24 mouse cellular contexts compared by ENCODE assay signal in the genomic region with DNA sequence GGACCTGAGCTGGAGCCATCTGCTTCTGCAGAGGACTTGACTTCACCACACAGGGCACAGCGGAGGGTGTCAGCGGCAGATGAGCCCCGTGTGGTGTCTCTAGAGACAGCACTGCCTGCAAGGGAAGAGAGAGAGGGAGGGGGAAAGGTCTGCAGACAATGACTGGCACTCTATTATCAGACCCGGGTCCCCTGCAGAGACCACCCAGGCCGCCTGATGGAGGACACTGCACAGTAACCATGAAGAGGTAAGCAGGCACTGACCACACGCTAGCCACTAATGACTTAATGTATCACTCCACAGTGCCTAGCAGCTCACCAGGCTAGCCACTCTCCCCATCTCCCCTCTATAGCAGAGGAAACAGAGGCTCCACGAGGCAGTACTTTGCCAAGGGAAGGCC. TPM values are rescaled to one million over a fixed set of nuclear protein-coding genes. Genes with fewer than 3 reads are reported as not detected.
DNase-seq lines count a peak whose midpoint lies in the region; ATAC-seq and TF ChIP-seq lines count a peak whose summit lies in the region.
"Had no signal": no experiment of that assay in that cellular context is flagged by ENCODE, and none has a peak within 500 bp of the region (broad histone marks: within the 10 kb centered on the region; RNA-seq: fewer than 3 reads in every experiment).

No protein-coding gene starts in this region.

- H3K4me3 ChIP-seq in hindbrain, embryonic 16.5 days (ENCODE audit: low read length): no peak overlapping the region
- H3K4me3 ChIP-seq in hindbrain, embryonic 12.5 days: no peak overlapping the region
- no peak overlapping the region for H3K4me3 ChIP-seq in midbrain, embryonic 10.5 days
- no peak overlapping the region for H3K4me3 ChIP-seq in midbrain, postnatal 0 days (ENCODE audit: low read depth, low read length)
- H3K4me3 ChIP-seq in spleen, adult 2 months (ENCODE audit: extremely low read depth, insufficient read depth, insufficient read length): no peak overlapping the region
- H3K4me3 ChIP-seq in intestine, embryonic 15.5 days (replicated peaks): no peak overlapping the region
- H3K4me3 ChIP-seq: embryonic facial prominence, embryonic 12.5 days; forebrain, embryonic 13.5 days; heart, adult 2 months; heart, embryonic 15.5 days had no signal

- no peak overlapping the region for H3K27ac ChIP-seq in hindbrain, embryonic 16.5 days (ENCODE audit: low read depth, low read length)
- no peak overlapping the region for H3K27ac ChIP-seq in hindbrain, embryonic 12.5 days
- H3K27ac ChIP-seq in midbrain, embryonic 10.5 days (replicated peaks): 0 out of 2 replicates have a peak overlapping the region, but pooled peaks have one; percentile 5
- no peak overlapping the region for H3K27ac ChIP-seq in midbrain, postnatal 0 days (ENCODE audit: low read depth, low read length)
- 0 out of 2 replicates have a peak overlapping the region, but pooled peaks have one; percentile 6 for H3K27ac ChIP-seq in spleen, adult 2 months (ENCODE audit: insufficient read depth, low read length)
- H3K27ac ChIP-seq in intestine, embryonic 15.5 days: no peak overlapping the region
- H3K27ac ChIP-seq: embryonic facial prominence, embryonic 12.5 days; forebrain, embryonic 13.5 days; heart, adult 2 months; heart, embryonic 15.5 days had no signal

- peaks cover 3% of the 10 kb centered on the region for H3K36me3 ChIP-seq in hindbrain, embryonic 16.5 days (ENCODE audit: control insufficient read depth, insufficient read depth, low read length)
- H3K36me3 ChIP-seq in hindbrain, embryonic 12.5 days: peaks cover 58% of the 10 kb centered on the region
- H3K36me3 ChIP-seq in midbrain, embryonic 10.5 days: peaks cover 80% of the 10 kb centered on the region
- no peaks in the 10 kb centered on the region for H3K36me3 ChIP-seq in midbrain, postnatal 0 days (ENCODE audit: insufficient read depth, low read length)
- H3K36me3 ChIP-seq in spleen, adult 2 months (ENCODE audit: control insufficient read depth, insufficient read depth, low read length): peaks cover 78% of the 10 kb centered on the region
- peaks cover 25% of the 10 kb centered on the region for H3K36me3 ChIP-seq in intestine, embryonic 15.5 days

- H3K27me3 ChIP-seq in hindbrain, embryonic 16.5 days (replicated peaks; ENCODE audit: control insufficient read depth, insufficient read depth, low read length): no peaks in the 10 kb centered on the region
- H3K27me3 ChIP-seq in hindbrain, embryonic 12.5 days: no peaks in the 10 kb centered on the region
- no peaks in the 10 kb centered on the region for H3K27me3 ChIP-seq in midbrain, embryonic 10.5 days (ENCODE audit: low read depth, poor library complexity, severe bottlenecking)
- H3K27me3 ChIP-seq in midbrain, postnatal 0 days (ENCODE audit: insufficient read depth, low read length): no peaks in the 10 kb centered on the region
- no peaks in the 10 kb centered on the region for H3K27me3 ChIP-seq in spleen, adult 2 months (ENCODE audit: control insufficient read depth, insufficient read depth, low read length)
- H3K27me3 ChIP-seq in intestine, embryonic 15.5 days (replicated peaks): no peaks in the 10 kb centered on the region
- H3K27me3 ChIP-seq: CH12.LX; embryonic facial prominence, embryonic 12.5 days; forebrain, embryonic 13.5 days; heart, embryonic 15.5 days; Patski had no signal

- 0 out of 2 replicates have a peak overlapping the region, but pooled peaks have one; percentile 1 for H3K9ac ChIP-seq in hindbrain, embryonic 16.5 days (ENCODE audit: low read depth, low read length)
- H3K9ac ChIP-seq in hindbrain, embryonic 12.5 days: no peak overlapping the region
- no peak overlapping the region for H3K9ac ChIP-seq in midbrain, postnatal 0 days (replicated peaks; ENCODE audit: low read length, poor library complexity, severe bottlenecking)
- H3K9ac ChIP-seq in intestine, embryonic 15.5 days: no peak overlapping the region
- H3K9ac ChIP-seq: embryonic facial prominence, embryonic 12.5 days; forebrain, embryonic 13.5 days; forebrain, postnatal 0 days; heart, embryonic 15.5 days had no signal

- no peak for TF ChIP-seq POLR2A in spleen, adult 2 months (IDR thresholded peaks at IDR 0.05; ENCODE audit: low read depth, low read length)

- ATAC-seq in hindbrain, embryonic 16.5 days: peak; percentile 7; the same call in 1 of the 2 replicates
- no peak for ATAC-seq in hindbrain, embryonic 12.5 days (ENCODE audit: low FRiP score)
- no peak for ATAC-seq in midbrain, postnatal 0 days (ENCODE audit: low FRiP score)
- ATAC-seq in intestine, embryonic 15.5 days: no peak
- ATAC-seq: activated CD4-positive, CD25-positive, alpha-beta regulatory T cell, adult 4 months; forebrain, embryonic 13.5 days; Patski had no signal

- no peaks in the 10 kb centered on the region for H3K4me1 ChIP-seq in hindbrain, embryonic 16.5 days (ENCODE audit: control insufficient read depth, insufficient read depth, low read depth, low read length)
- peaks cover 7% of the 10 kb centered on the region for H3K4me1 ChIP-seq in hindbrain, embryonic 12.5 days
- peaks cover 15% of the 10 kb centered on the region for H3K4me1 ChIP-seq in midbrain, embryonic 10.5 days
- H3K4me1 ChIP-seq in midbrain, postnatal 0 days (ENCODE audit: insufficient read depth, low read length): no peaks in the 10 kb centered on the region
- 0 out of 2 replicates have a peak, but pooled peaks cover 2% of the 10 kb centered on the region for H3K4me1 ChIP-seq in spleen, adult 2 months (ENCODE audit: control insufficient read depth, insufficient read depth, insufficient read length)
- H3K4me1 ChIP-seq in intestine, embryonic 15.5 days (replicated peaks): no peaks in the 10 kb centered on the region
- H3K4me1 ChIP-seq: embryonic facial prominence, embryonic 12.5 days; heart, embryonic 15.5 days had no signal

- H3K9me3 ChIP-seq in hindbrain, embryonic 16.5 days (ENCODE audit: control insufficient read depth, low read length): no peaks in the 10 kb centered on the region
- H3K9me3 ChIP-seq in hindbrain, embryonic 12.5 days (replicated peaks): no peaks in the 10 kb centered on the region
- H3K9me3 ChIP-seq in midbrain, embryonic 10.5 days (replicated peaks): no peaks in the 10 kb centered on the region
- H3K9me3 ChIP-seq in midbrain, postnatal 0 days (ENCODE audit: low read length): no peaks in the 10 kb centered on the region
- H3K9me3 ChIP-seq in intestine, embryonic 15.5 days: no peaks in the 10 kb centered on the region
- H3K9me3 ChIP-seq: embryonic facial prominence, embryonic 12.5 days; forebrain, embryonic 13.5 days; heart, embryonic 15.5 days had no signal

- no peak for DNase-seq in midbrain, embryonic 10.5 days (ENCODE audit: low spot score)
- DNase-seq in midbrain, postnatal 0 days (ENCODE audit: low spot score): no peak
- no peak for DNase-seq in spleen, adult 2 months (ENCODE audit: low read depth in 1 of 2, low spot score in 2 of 2)
- DNase-seq in spleen, postnatal 10 days (ENCODE audit: low spot score in 2 of 2): no peak
- DNase-seq: adrenal gland, postnatal 14 days; cerebellum, adult 9-10 months; cerebellum, postnatal 25 days; forebrain, postnatal 0 days; gastrocnemius, postnatal 14 days; heart, adult 2 months; heart, postnatal 14 days had no signal

- 22% methylated on average over 7 of the region's 7 CpGs for WGBS in hindbrain, embryonic 16.5 days
- 31% methylated on average over 7 of the region's 7 CpGs for WGBS in hindbrain, embryonic 12.5 days
- 43% methylated on average over 7 of the region's 7 CpGs for WGBS in midbrain, embryonic 10.5 days
- 36% methylated on average over 7 of the region's 7 CpGs for WGBS in midbrain, postnatal 0 days
- 77% methylated on average over 7 of the region's 7 CpGs for WGBS in spleen, adult 2 months
- WGBS in intestine, embryonic 15.5 days: 56% methylated on average over 7 of the region's 7 CpGs

- TF ChIP-seq CTCF in midbrain, postnatal 0 days (IDR thresholded peaks at IDR 0.05): no peak
- TF ChIP-seq CTCF in spleen, adult 2 months (IDR thresholded peaks at IDR 0.05; ENCODE audit: extremely low read depth, insufficient read depth, insufficient read length, insufficient replicate concordance): no peak

- no peak overlapping the region for H3K4me2 ChIP-seq in hindbrain, embryonic 16.5 days (ENCODE audit: low read length)
- no peak overlapping the region for H3K4me2 ChIP-seq in hindbrain, embryonic 12.5 days (replicated peaks)
- H3K4me2 ChIP-seq in midbrain, postnatal 0 days (ENCODE audit: low read depth, low read length, poor library complexity, severe bottlenecking): no peak overlapping the region
- H3K4me2 ChIP-seq in intestine, embryonic 15.5 days (replicated peaks): no peak overlapping the region
- H3K4me2 ChIP-seq: embryonic facial prominence, embryonic 12.5 days; forebrain, embryonic 13.5 days; heart, embryonic 11.5 days; heart, embryonic 15.5 days had no signal

RNA-seq across cellular contexts. Expression of gene Orm2, which starts 8.6 kb away (rescaled TPM):
- polyA plus RNA-seq in hindbrain, embryonic 16.5 days (2015; fragmentation: Nextera tagmentation; extraction: Ambion mirVana): not detected in 2 replicates
- not detected in 2 replicates for polyA plus RNA-seq in hindbrain, embryonic 12.5 days (2016; fragmentation: Nextera tagmentation; extraction: Ambion mirVana)
- polyA plus RNA-seq in midbrain, embryonic 10.5 days (2016; fragmentation: Nextera tagmentation; extraction: Ambion mirVana): not detected in 2 replicates
- not detected in 2 replicates for total RNA-seq in midbrain, postnatal 0 days (2014; rRNA removed)
- polyA plus RNA-seq in midbrain, postnatal 0 days (2015; fragmentation: Nextera tagmentation; extraction: Ambion mirVana): not detected in 2 replicates
- not detected in 2 replicates for polyA plus RNA-seq in spleen, adult 2 months (2012; rRNA removed)
- polyA plus RNA-seq in intestine, embryonic 15.5 days (2015; fragmentation: Nextera tagmentation; extraction: Ambion mirVana): not detected in 2 replicates
- total RNA-seq: CH12.LX; forebrain, postnatal 0 days; gastrocnemius, postnatal 14 days; heart, adult 2 months had no signal
- polyA plus RNA-seq: cortical plate, adult 2 months; embryonic facial prominence, embryonic 12.5 days; forebrain, embryonic 13.5 days; forebrain, postnatal 0 days; heart, adult 2 months; heart, embryonic 11.5 days; heart, embryonic 15.5 days; hindbrain, embryonic 11.5 days had no signal

RNA-seq across cellular contexts. Expression of gene Orm3, which starts 14.9 kb away (rescaled TPM):
- not detected in 2 replicates for polyA plus RNA-seq in hindbrain, embryonic 16.5 days (2015; fragmentation: Nextera tagmentation; extraction: Ambion mirVana)
- not detected in 2 replicates for polyA plus RNA-seq in hindbrain, embryonic 12.5 days (2016; fragmentation: Nextera tagmentation; extraction: Ambion mirVana)
- not detected in 2 replicates for polyA plus RNA-seq in midbrain, embryonic 10.5 days (2016; fragmentation: Nextera tagmentation; extraction: Ambion mirVana)
- total RNA-seq in midbrain, postnatal 0 days (2014; rRNA removed): not detected in 2 replicates
- polyA plus RNA-seq in midbrain, postnatal 0 days (2015; fragmentation: Nextera tagmentation; extraction: Ambion mirVana): not detected in 2 replicates
- not detected in 2 replicates for polyA plus RNA-seq in spleen, adult 2 months (2012; rRNA removed)
- not detected in 2 replicates for polyA plus RNA-seq in intestine, embryonic 15.5 days (2015; fragmentation: Nextera tagmentation; extraction: Ambion mirVana)
- total RNA-seq: CH12.LX; forebrain, postnatal 0 days; gastrocnemius, adult 18-20 months; gastrocnemius, postnatal 14 days had no signal
- polyA plus RNA-seq: cortical plate, adult 2 months; embryonic facial prominence, embryonic 12.5 days; forebrain, embryonic 13.5 days; forebrain, postnatal 0 days; heart, adult 2 months; heart, embryonic 11.5 days; heart, embryonic 15.5 days; hindbrain, embryonic 11.5 days had no signal

RNA-seq across cellular contexts. Expression of gene Orm1, which starts 26.5 kb away (rescaled TPM):
- not detected in 2 replicates for polyA plus RNA-seq in hindbrain, embryonic 16.5 days (2015; fragmentation: Nextera tagmentation; extraction: Ambion mirVana)
- polyA plus RNA-seq in hindbrain, embryonic 12.5 days (2016; fragmentation: Nextera tagmentation; extraction: Ambion mirVana): not detected in 2 replicates
- not detected in 2 replicates for polyA plus RNA-seq in midbrain, embryonic 10.5 days (2016; fragmentation: Nextera tagmentation; extraction: Ambion mirVana)
- total RNA-seq in midbrain, postnatal 0 days (2014; rRNA removed): not detected in 2 replicates
- polyA plus RNA-seq in midbrain, postnatal 0 days (2015; fragmentation: Nextera tagmentation; extraction: Ambion mirVana): not detected in 2 replicates
- 0.43 and 0.53 TPM in 2 replicates for polyA plus RNA-seq in spleen, adult 2 months (2012; rRNA removed)
- not detected in 2 replicates for polyA plus RNA-seq in intestine, embryonic 15.5 days (2015; fragmentation: Nextera tagmentation; extraction: Ambion mirVana)
- total RNA-seq: CH12.LX; forebrain, postnatal 0 days; gastrocnemius, postnatal 14 days had no signal
- polyA plus RNA-seq: activated CD4-positive, CD25-positive, alpha-beta regulatory T cell, adult 4 months; cortical plate, adult 2 months; embryonic facial prominence, embryonic 12.5 days; forebrain, embryonic 13.5 days; forebrain, postnatal 0 days; heart, embryonic 11.5 days; heart, embryonic 15.5 days; hindbrain, embryonic 11.5 days had no signal

RNA-seq across cellular contexts. Expression of gene Akna, which starts 32.3 kb away (rescaled TPM):
- 4.6 and 6.5 TPM in 2 replicates for polyA plus RNA-seq in hindbrain, embryonic 16.5 days (2015; fragmentation: Nextera tagmentation; extraction: Ambion mirVana)
- 10.4 and 10.9 TPM in 2 replicates for polyA plus RNA-seq in hindbrain, embryonic 12.5 days (2016; fragmentation: Nextera tagmentation; extraction: Ambion mirVana)
- polyA plus RNA-seq in midbrain, embryonic 10.5 days (2016; fragmentation: Nextera tagmentation; extraction: Ambion mirVana): 12.8 and 17.3 TPM in 2 replicates
- total RNA-seq in midbrain, postnatal 0 days (2014; rRNA removed): 4.4 and 5.3 TPM in 2 replicates
- polyA plus RNA-seq in midbrain, postnatal 0 days (2015; fragmentation: Nextera tagmentation; extraction: Ambion mirVana): 1.9 and 2.1 TPM in 2 replicates
- polyA plus RNA-seq in spleen, adult 2 months (2012; rRNA removed): 94.1 and 100 TPM in 2 replicates
- 5.6 and 6.5 TPM in 2 replicates for polyA plus RNA-seq in intestine, embryonic 15.5 days (2015; fragmentation: Nextera tagmentation; extraction: Ambion mirVana)

Comparison
In these comparisons a context has a peak if more than half of its experiments do, and no peak if none do; other contexts are left out.
1. H3K27ac ChIP-seq: peak in midbrain, embryonic 10.5 days (single experiment) and spleen, adult 2 months (single experiment); none in hindbrain, embryonic 16.5 days (single experiment), hindbrain, embryonic 12.5 days (single experiment), midbrain, postnatal 0 days (single experiment) and intestine, embryonic 15.5 days (single experiment).